Mouse (Mus musculus) limb, embryonic 14.5 days (tissue): ENCODE data around the gene Rtel1. TPM values are rescaled to one million over a fixed set of nuclear protein-coding genes. Genes with fewer than 3 reads are reported as not detected.

Source experiments
- ATAC-seq: fragments of 200-750 bp; cut with Nextera tagmentation; 2 replicates; pipeline ENCODE4 v1.8.0; 2017; ENCODE audit warnings: low read depth, moderate number of reproducible peaks, moderate TSS enrichment; ENCODE audit not compliant: low FRiP score
- DNase-seq: peaks from one replicate; pipeline ENCODE4 v3.0.0-alpha.2; 2015; ENCODE audit warnings: low spot score
- H3K27ac ChIP-seq: fragments of 300-500 bp; sonication (generic); replicated peaks from 2 replicates; pipeline ENCODE4 v1.5.1; 2014; ENCODE audit warnings: low read depth, mild to moderate bottlenecking, low read length, moderate library complexity, mixed read lengths
- H3K27me3 ChIP-seq: fragments of 300-500 bp; sonication (generic); 2 replicates; pipeline ENCODE4 v1.6.1; 2014; ENCODE audit warnings: low read length, mixed read lengths; ENCODE audit not compliant: control insufficient read depth, insufficient read depth
- H3K36me3 ChIP-seq: fragments of 300-500 bp; sonication (generic); 2 replicates; pipeline ENCODE4 v1.6.1; 2014; ENCODE audit warnings: mild to moderate bottlenecking, low read length, moderate library complexity, mixed read lengths; ENCODE audit not compliant: control insufficient read depth, insufficient read depth
- H3K4me1 ChIP-seq: fragments of 300-500 bp; sonication (generic); 2 replicates; pipeline ENCODE4 v1.6.1; 2014; ENCODE audit warnings: antibody characterized with exemption, low read length, mixed read lengths; ENCODE audit not compliant: control insufficient read depth, insufficient read depth
- H3K4me2 ChIP-seq: fragments of 300-500 bp; sonication (generic); replicated peaks from 2 replicates; pipeline ENCODE4 v1.6.1; 2014; ENCODE audit warnings: low read depth, mild to moderate bottlenecking, low read length, moderate library complexity; ENCODE audit not compliant: severe bottlenecking
- H3K4me3 ChIP-seq: fragments of 300-500 bp; sonication (generic); replicated peaks from 2 replicates; pipeline ENCODE4 v1.5.1; 2014; ENCODE audit warnings: low read length
- H3K9ac ChIP-seq: fragments of 300-500 bp; sonication (generic); 2 replicates; pipeline ENCODE4 v1.6.1; 2014; ENCODE audit warnings: mild to moderate bottlenecking, low read depth, low read length, moderate library complexity; ENCODE audit not compliant: severe bottlenecking
- H3K9me3 ChIP-seq: fragments of 300-500 bp; sonication (generic); 2 replicates; pipeline ENCODE4 v1.6.1; 2016; ENCODE audit warnings: low read length; ENCODE audit not compliant: control insufficient read depth
- POLR2A ChIP-seq: fragments of 200-500 bp; IDR thresholded peaks from 2 replicates; pipeline ENCODE4 v1.8.0; 2012; ENCODE audit warnings: inconsistent platforms, mild to moderate bottlenecking, moderate library complexity, borderline replicate concordance; ENCODE audit not compliant: insufficient read depth, insufficient read length; ENCODE audit errors: extremely low read depth
- WGBS: fragments of 180-500 bp; shearing (Covaris S2); extraction: QIAGEN DNeasy Blood & Tissue Kit; methylation state at CpG from one replicate; pipeline ENCODE4 v1.1.7; 2014; 5-methylcytosine and 5-hydroxymethylcytosine counted together
- polyA plus RNA-seq, 2 experiments: library from polyadenylated mRNA; depleted of rRNA in 1 of 2; stranded (reverse) in 1 of 2; unstranded in 1 of 2; fragments of >200 nt; fragmentation: Nextera tagmentation in 1 of 2; extraction: Ambion mirVana in 1 of 2; gene quantifications; 2 replicates each; pipeline versions ENCODE4 v1.2.1 to v1.2.3; 2012 to 2014

Rtel1 gene
- polyA plus RNA-seq, 2 experiments, result 53.3 to 110 TPM

DNA sequence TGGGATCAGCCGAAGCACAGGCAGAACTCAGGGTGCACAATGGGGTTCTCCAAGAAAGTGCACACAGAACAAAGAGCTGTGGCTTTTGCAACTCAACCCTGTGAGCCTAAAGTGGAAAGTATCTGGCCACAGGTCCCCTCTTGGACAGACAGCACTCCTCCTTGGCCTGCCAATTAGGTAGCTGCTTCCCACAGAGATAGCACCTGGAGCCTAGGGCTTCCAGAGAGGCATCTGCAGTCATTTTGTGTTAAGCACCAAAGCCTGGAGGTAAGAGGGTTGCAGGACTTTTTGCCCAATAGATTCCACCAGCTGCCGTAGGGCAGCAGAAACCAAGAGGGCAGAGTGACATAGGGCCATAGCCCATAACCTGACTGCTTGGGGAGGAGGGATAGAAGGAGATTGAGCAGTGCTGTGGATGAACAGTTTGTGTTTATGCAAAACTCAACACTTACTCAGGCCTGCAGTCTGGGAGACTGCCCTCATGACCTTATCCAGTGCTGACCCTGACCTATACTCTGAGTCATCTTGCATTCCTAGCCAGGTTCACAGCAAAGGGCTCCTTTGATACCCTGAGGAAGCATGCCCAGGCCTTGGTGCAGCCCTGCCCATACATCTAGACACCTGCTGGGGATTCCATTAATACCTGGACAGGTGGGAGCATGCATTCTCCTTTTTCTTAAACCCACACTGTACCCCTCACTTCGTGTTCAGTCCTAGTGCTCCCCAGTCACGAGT is 70.8 kb downstream of the Rtel1 start:
- ATAC-seq (no peak), DNase-seq (no peak)
- 76% methylated on average over 4 of the region's 4 CpGs for WGBS
- no peak overlapping the region for H3K9ac ChIP-seq
- H3K27me3 ChIP-seq, result no peaks in the 10 kb centered on the region
- H3K4me2 ChIP-seq, result no peak overlapping the region
- peaks cover 25% of the 10 kb centered on the region for H3K36me3 ChIP-seq
- no peak for TF ChIP-seq POLR2A
- H3K4me3 ChIP-seq, result no peak overlapping the region
- no peaks in the 10 kb centered on the region for H3K9me3 ChIP-seq
- no peaks in the 10 kb centered on the region for H3K4me1 ChIP-seq
- H3K27ac ChIP-seq, result no peak overlapping the region

DNA sequence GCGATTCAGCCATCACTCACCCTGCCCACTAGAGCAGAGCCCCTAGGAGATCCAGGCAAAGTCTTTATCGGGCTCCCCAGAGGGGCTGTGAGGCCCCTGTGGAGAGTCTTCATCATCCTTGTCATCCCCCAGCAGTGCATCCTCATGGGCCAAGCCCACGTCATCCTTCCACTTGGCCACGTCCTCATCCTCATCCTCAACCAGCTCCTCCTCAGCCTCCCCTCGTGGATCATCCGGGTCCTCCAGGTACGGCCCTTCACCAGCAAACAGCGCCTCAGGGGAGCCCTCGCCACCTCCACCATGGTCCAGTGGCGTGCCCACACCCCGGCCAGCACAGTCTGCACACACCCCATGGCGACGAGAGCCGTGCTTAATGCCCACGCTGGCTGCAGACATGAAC is 71.5 kb downstream of the Rtel1 start:
- H3K4me1 ChIP-seq, result no peaks in the 10 kb centered on the region
- no peak overlapping the region for H3K27ac ChIP-seq
- peaks cover 18% of the 10 kb centered on the region for H3K36me3 ChIP-seq
- H3K4me2 ChIP-seq, result no peak overlapping the region
- H3K27me3 ChIP-seq, result no peaks in the 10 kb centered on the region
- no peak overlapping the region for H3K9ac ChIP-seq
- H3K4me3 ChIP-seq, result no peak overlapping the region
- TF ChIP-seq POLR2A, result no peak
- ATAC-seq (no peak), DNase-seq (no peak)
- no peaks in the 10 kb centered on the region for H3K9me3 ChIP-seq
- 90% methylated on average over 15 of the region's 15 CpGs for WGBS

DNA sequence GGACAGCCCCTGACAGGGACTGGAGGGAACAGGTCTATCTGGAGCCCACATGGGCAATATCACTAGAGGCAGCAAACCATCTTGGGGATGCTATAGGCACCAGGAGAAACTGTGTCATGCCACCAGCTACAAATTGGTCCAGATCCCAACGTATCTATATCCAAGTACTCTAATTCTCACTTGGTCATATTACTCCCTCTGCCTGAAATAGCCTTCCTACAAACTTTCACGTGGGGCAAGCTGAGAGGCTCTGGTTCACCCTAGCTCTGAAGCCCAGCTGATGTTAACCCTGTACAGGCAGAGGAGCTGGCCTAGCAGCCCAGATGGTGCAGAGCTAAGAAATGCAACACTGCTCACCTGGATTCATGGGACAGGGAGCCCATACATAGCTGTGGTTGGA is 72.0 kb downstream of the Rtel1 start:
- Histone ChIP-seq H3K4me1 (no peaks in the 10 kb centered on the region), H3K4me3 (no peak overlapping the region), H3K9ac (no peak overlapping the region), H3K27me3 (no peaks in the 10 kb centered on the region), H3K27ac (no peak overlapping the region), H3K36me3 (peaks cover 13% of the 10 kb centered on the region), H3K9me3 (no peaks in the 10 kb centered on the region), H3K4me2 (no peak overlapping the region)
- ATAC-seq (no peak), DNase-seq (no peak)
- TF ChIP-seq POLR2A, result no peak
- 60% methylated on average over 2 of the region's 2 CpGs for WGBS

DNA sequence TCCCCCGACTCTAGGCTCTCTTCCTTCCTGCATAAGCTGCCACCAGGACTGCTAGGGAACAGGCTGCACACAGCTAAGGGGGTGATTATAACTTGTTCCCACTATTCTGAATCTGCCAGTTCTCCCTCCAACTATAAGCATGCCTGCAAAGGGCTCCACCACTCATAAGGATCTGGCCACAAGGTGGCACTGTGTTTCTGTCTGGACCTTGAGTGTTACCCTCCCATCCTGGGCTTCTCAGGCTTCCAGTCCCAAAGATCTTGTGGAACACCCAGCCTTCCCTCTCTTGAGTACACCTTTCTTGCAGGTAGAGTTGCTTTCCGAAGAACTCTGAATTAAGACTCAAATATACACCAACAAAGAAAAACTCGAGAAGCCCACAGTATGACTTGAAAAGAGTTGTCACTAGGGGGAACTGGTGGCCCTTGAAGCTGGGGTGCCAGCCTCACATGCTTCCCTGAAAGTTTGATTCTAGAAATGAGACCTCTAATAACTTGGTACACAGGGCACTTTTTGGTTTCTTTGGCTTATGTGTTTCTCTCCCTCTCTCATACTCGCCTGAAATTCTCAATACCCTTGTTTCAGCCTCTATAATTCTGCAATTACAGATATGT is 73.2 kb downstream of the Rtel1 start:
- Histone ChIP-seq H3K27ac (no peak overlapping the region), H3K9me3 (no peaks in the 10 kb centered on the region), H3K9ac (no peak overlapping the region), H3K4me3 (no peak overlapping the region), H3K36me3 (peaks cover 4% of the 10 kb centered on the region; the same call in 1 of the 2 replicates), H3K27me3 (no peaks in the 10 kb centered on the region), H3K4me2 (no peak overlapping the region), H3K4me1 (no peaks in the 10 kb centered on the region)
- ATAC-seq, result peak; percentile 81
- 29% methylated on average over 4 of the region's 4 CpGs for WGBS
- peak; percentile 93 for DNase-seq
- TF ChIP-seq POLR2A, result no peak

DNA sequence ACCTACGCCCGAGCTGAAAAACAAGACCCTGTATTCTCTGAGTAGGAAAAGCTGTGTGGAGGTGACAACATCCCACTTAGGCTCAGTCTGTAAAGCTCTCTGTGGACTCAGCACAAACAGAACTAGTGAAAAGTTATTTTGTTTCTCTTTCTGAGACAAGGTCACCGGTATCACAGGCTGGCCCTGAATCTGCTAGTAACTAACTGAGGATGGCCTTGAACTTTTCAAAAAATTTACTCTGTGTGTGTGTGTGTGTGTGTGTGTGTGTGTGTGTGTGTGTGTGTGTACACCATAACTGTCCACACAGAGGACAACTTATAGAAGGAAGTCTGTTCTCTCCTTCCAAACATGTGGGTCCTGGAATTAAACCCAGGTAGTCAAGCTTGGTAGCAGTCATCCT is 74.5 kb downstream of the Rtel1 start:
- TF ChIP-seq POLR2A, result no peak
- Histone ChIP-seq H3K27ac (no peak overlapping the region), H3K36me3 (0 out of 2 replicates have a peak, but pooled peaks cover 3% of the 10 kb centered on the region), H3K9me3 (no peaks in the 10 kb centered on the region), H3K9ac (peak overlapping the region; percentile 1; the same call in 1 of the 2 replicates), H3K27me3 (no peaks in the 10 kb centered on the region), H3K4me3 (no peak overlapping the region), H3K4me1 (no peaks in the 10 kb centered on the region), H3K4me2 (no peak overlapping the region)
- WGBS, result 99% methylated on average over 3 of the region's 3 CpGs
- ATAC-seq, result no peak
- DNase-seq, result no peak
